ENCODE assay signal across 16 mouse cellular contexts in the genomic region with DNA sequence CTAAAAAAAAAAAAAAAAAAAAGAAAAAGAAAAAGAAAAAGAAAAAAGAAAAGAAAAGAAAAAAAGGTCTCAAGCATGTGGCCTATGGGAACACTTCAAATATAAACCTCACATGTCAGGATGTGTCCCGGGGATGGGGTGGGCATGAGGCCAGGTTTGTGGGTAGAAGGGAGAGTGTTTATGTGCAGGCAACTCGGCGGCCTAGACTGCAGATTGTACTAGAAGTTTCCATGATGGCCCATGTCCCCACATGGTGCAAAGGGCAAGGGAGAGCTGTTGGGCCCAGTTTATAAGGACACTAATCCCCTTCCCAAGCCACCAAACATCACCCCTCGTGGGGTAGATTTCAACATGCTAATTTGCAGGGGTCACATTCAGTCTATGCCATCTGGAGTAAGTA.
"Had no signal": no experiment of that assay in that cellular context is flagged by ENCODE, and none has a peak within 500 bp of the region (broad histone marks: within the 10 kb centered on the region; RNA-seq: fewer than 3 reads in every experiment).

No protein-coding gene starts in this region.

- H3K27ac ChIP-seq: liver, embryonic 15.5 days; lung, embryonic 15.5 days; macrophage; midbrain, embryonic 13.5 days; midbrain, embryonic 15.5 days; neural tube, embryonic 12.5 days; stomach, embryonic 15.5 days; stomach, postnatal 0 days had no signal

- H3K36me3 ChIP-seq: liver, embryonic 15.5 days; lung, embryonic 15.5 days; midbrain, embryonic 13.5 days; midbrain, embryonic 15.5 days; neural tube, embryonic 12.5 days; stomach, embryonic 15.5 days had no signal

- H3K9ac ChIP-seq: liver, embryonic 15.5 days; liver, postnatal 0 days; lung, embryonic 15.5 days; midbrain, embryonic 13.5 days; midbrain, embryonic 15.5 days; neural tube, embryonic 12.5 days; stomach, embryonic 15.5 days had no signal

- ATAC-seq: liver, postnatal 0 days; lung, postnatal 0 days; midbrain, embryonic 13.5 days; midbrain, embryonic 15.5 days had no signal

- H3K4me1 ChIP-seq: liver, embryonic 15.5 days; lung, embryonic 15.5 days; megakaryocyte, embryonic 14.5 days; midbrain, embryonic 15.5 days; neural tube, embryonic 12.5 days; stomach, embryonic 15.5 days had no signal

- H3K4me3 ChIP-seq: liver, embryonic 15.5 days; lung, embryonic 15.5 days; megakaryocyte, embryonic 14.5 days; midbrain, embryonic 13.5 days; midbrain, embryonic 15.5 days; neural tube, embryonic 12.5 days; stomach, embryonic 15.5 days had no signal

- H3K4me2 ChIP-seq: liver, embryonic 15.5 days; lung, embryonic 15.5 days; midbrain, embryonic 11.5 days; midbrain, embryonic 13.5 days; midbrain, embryonic 15.5 days; neural tube, embryonic 12.5 days; stomach, embryonic 15.5 days had no signal

- H3K9me3 ChIP-seq: liver, embryonic 15.5 days; lung, embryonic 15.5 days; megakaryocyte, embryonic 14.5 days; midbrain, embryonic 13.5 days; midbrain, embryonic 15.5 days; neural tube, embryonic 12.5 days; stomach, embryonic 15.5 days had no signal

- H3K27me3 ChIP-seq: lung, embryonic 15.5 days; midbrain, embryonic 13.5 days; midbrain, embryonic 15.5 days; neural tube, embryonic 12.5 days; stomach, embryonic 15.5 days had no signal

- DNase-seq: liver, postnatal 0 days; right cerebral cortex, postnatal 14 days; thymus, adult 2 months; thymus, postnatal 25 days; thymus, postnatal 4 days had no signal
